17 mouse cellular contexts compared by ENCODE assay signal in genomic region chr12:117465206-117465605, GRCm38 (mm10). TPM values are rescaled to one million over a fixed set of nuclear protein-coding genes. Genes with fewer than 3 reads are reported as not detected.
DNase-seq lines count a peak whose midpoint lies in the region; ATAC-seq and TF ChIP-seq lines count a peak whose summit lies in the region.
"Had no signal": no experiment of that assay in that cellular context is flagged by ENCODE, and none has a peak within 500 bp of the region (broad histone marks: within the 10 kb centered on the region; RNA-seq: fewer than 3 reads in every experiment).

No protein-coding gene starts in this region.

- H3K27ac ChIP-seq in layer of hippocampus, adult 2 months, result no peak overlapping the region
- H3K27ac ChIP-seq in hindbrain, embryonic 12.5 days, result no peak overlapping the region
- H3K27ac ChIP-seq: embryonic facial prominence, embryonic 10.5 days; limb, embryonic 10.5 days; midbrain, embryonic 10.5 days; neural tube, embryonic 13.5 days had no signal

- peak; percentile 21; the same call in 1 of the 2 replicates for TF ChIP-seq CTCF in layer of hippocampus, adult 2 months (conservative IDR thresholded peaks at IDR 0.05)
- TF ChIP-seq CTCF in E14TG2a.4 (conservative IDR thresholded peaks at IDR 0.05; ENCODE audit: low read length), result 0 out of 2 replicates have a peak, but pooled peaks have one; percentile 14

- no peaks in the 10 kb centered on the region for H3K9me3 ChIP-seq in E14TG2a.4 (ENCODE audit: low read length)
- no peaks in the 10 kb centered on the region for H3K9me3 ChIP-seq in hindbrain, embryonic 12.5 days (replicated peaks)
- H3K9me3 ChIP-seq: embryonic facial prominence, embryonic 10.5 days; limb, embryonic 10.5 days; midbrain, embryonic 10.5 days; neural tube, embryonic 13.5 days had no signal

- no peak overlapping the region for H3K4me3 ChIP-seq in layer of hippocampus, adult 2 months
- H3K4me3 ChIP-seq in E14TG2a.4 (replicated peaks; ENCODE audit: low read length), result no peak overlapping the region
- H3K4me3 ChIP-seq in hindbrain, embryonic 12.5 days, result no peak overlapping the region
- H3K4me3 ChIP-seq: embryonic facial prominence, embryonic 10.5 days; limb, embryonic 10.5 days; midbrain, embryonic 10.5 days; neural tube, embryonic 13.5 days had no signal

- ATAC-seq in hindbrain, embryonic 12.5 days (ENCODE audit: low FRiP score), result no peak
- ATAC-seq: forebrain, embryonic 16.5 days had no signal

- H3K4me1 ChIP-seq in E14TG2a.4 (replicated peaks; ENCODE audit: low read depth, low read length), result no peaks in the 10 kb centered on the region
- H3K4me1 ChIP-seq in hindbrain, embryonic 12.5 days, result peaks cover 2% of the 10 kb centered on the region; the same call in 1 of the 2 replicates
- H3K4me1 ChIP-seq: neural tube, embryonic 13.5 days had no signal

- DNase-seq in layer of hippocampus, adult 2 months (ENCODE audit: low spot score in 2 of 2), result no peak
- no peak for DNase-seq in layer of hippocampus, postnatal 36 days
- DNase-seq in ZHBTc4 (ENCODE audit: low read depth, low spot score), result peak; percentile 27
- DNase-seq in splenic B cell, adult 2 months (ENCODE audit: low read depth, low spot score), result peak; percentile 7
- DNase-seq in right cerebral cortex, postnatal 36 days (ENCODE audit: low spot score in 2 of 2), result no peak
- DNase-seq: cerebellum, postnatal 25 days; kidney, adult 9 months; right cerebral cortex, postnatal 25 days; thymus, adult 2 months had no signal

- no peak overlapping the region for H3K4me2 ChIP-seq in hindbrain, embryonic 12.5 days (replicated peaks)
- H3K4me2 ChIP-seq: liver, embryonic 11.5 days; neural tube, embryonic 13.5 days had no signal

- 0 out of 2 replicates have a peak, but pooled peaks cover under 1% of the 10 kb centered on the region for H3K27me3 ChIP-seq in E14TG2a.4 (ENCODE audit: insufficient read depth, low read length)
- H3K27me3 ChIP-seq in splenic B cell, adult 2 months (ENCODE audit: control insufficient read depth, insufficient read depth, low read length, poor library complexity, severe bottlenecking), result no peaks in the 10 kb centered on the region
- no peaks in the 10 kb centered on the region for H3K27me3 ChIP-seq in hindbrain, embryonic 12.5 days
- H3K27me3 ChIP-seq: neural tube, embryonic 13.5 days had no signal

- WGBS in hindbrain, embryonic 12.5 days, result 86% methylated on average over 3 of the region's 3 CpGs

- no peaks in the 10 kb centered on the region for H3K36me3 ChIP-seq in E14TG2a.4 (ENCODE audit: insufficient read depth, low read length)
- H3K36me3 ChIP-seq in splenic B cell, adult 2 months (ENCODE audit: control insufficient read depth, insufficient read depth, low read length, poor library complexity, severe bottlenecking), result no peaks in the 10 kb centered on the region
- H3K36me3 ChIP-seq in hindbrain, embryonic 12.5 days, result no peaks in the 10 kb centered on the region
- H3K36me3 ChIP-seq: embryonic facial prominence, embryonic 10.5 days; limb, embryonic 10.5 days; midbrain, embryonic 10.5 days; neural tube, embryonic 13.5 days had no signal

- no peak overlapping the region for H3K9ac ChIP-seq in hindbrain, embryonic 12.5 days
- H3K9ac ChIP-seq: neural tube, embryonic 13.5 days had no signal

RNA-seq across cellular contexts. Expression of gene Rapgef5, which starts 51.1 kb away (rescaled TPM):
- 100 to 1,000 TPM; 202 to 211 TPM for total RNA-seq in layer of hippocampus, adult 2 months (2021)
- 100 to 1,000 TPM; 189 to 207 TPM for total RNA-seq in layer of hippocampus, postnatal 36 days (2021)
- polyA plus RNA-seq in hindbrain, embryonic 12.5 days (2016; fragmentation: Nextera tagmentation; extraction: Ambion mirVana), result 41.1 and 44.7 TPM in 2 replicates

Comparison
In these comparisons a context has a peak if more than half of its experiments do, and no peak if none do; other contexts are left out.
1. DNase-seq: peak in ZHBTc4 (single experiment) and splenic B cell, adult 2 months (single experiment); none in layer of hippocampus, adult 2 months (0 of 2), layer of hippocampus, postnatal 36 days (0 of 2) and right cerebral cortex, postnatal 36 days (0 of 2).